Mouse (Mus musculus) myocyte (in vitro differentiated cells): ENCODE data around the gene Plxna4. TPM values are rescaled to one million over a fixed set of nuclear protein-coding genes. Genes with fewer than 3 reads are reported as not detected.

Source experiments
- H3K27me3 ChIP-seq: one replicate; pipeline ENCODE4 v1.6.1; 2011; ENCODE audit not compliant: control insufficient read depth, insufficient read depth, insufficient read length
- H3K36me3 ChIP-seq: one replicate; pipeline ENCODE4 v1.6.1; 2011; ENCODE audit not compliant: control insufficient read depth, insufficient read depth
- H3K4me2 ChIP-seq: one replicate; pipeline ENCODE4 v1.6.1; 2011; ENCODE audit warnings: low read depth, control low read depth
- H3K4me3 ChIP-seq: one replicate; pipeline ENCODE4 v1.5.1; 2011; ENCODE audit warnings: mild to moderate bottlenecking, control low read depth, moderate library complexity
- H3K79me2 ChIP-seq: one replicate; pipeline ENCODE4 v1.6.1; 2011; ENCODE audit not compliant: control insufficient read depth, insufficient read depth
- H3ac ChIP-seq: one replicate; pipeline ENCODE4 v1.6.1; 2011; ENCODE audit not compliant: control insufficient read depth, insufficient read length
- CEBPB ChIP-seq: IDR thresholded peaks from 2 replicates; pipeline ENCODE4 v1.6.1; 2011; ENCODE audit warnings: mild to moderate bottlenecking, moderate library complexity; ENCODE audit not compliant: poor library complexity, insufficient read depth, severe bottlenecking
- E2F4 ChIP-seq: IDR thresholded peaks from one replicate; pipeline ENCODE4 v1.6.1; 2011; ENCODE audit warnings: mild to moderate bottlenecking, control low read depth, moderate library complexity; ENCODE audit not compliant: insufficient read depth
- MAX ChIP-seq: IDR thresholded peaks from one replicate; pipeline ENCODE4 v1.6.1; 2011; ENCODE audit warnings: low read depth, mild to moderate bottlenecking, control low read depth
- MYOD1 ChIP-seq, 3 experiments: IDR thresholded peaks; one replicate each; pipeline ENCODE4 v1.6.1; 2011; ENCODE audit warnings: control low read depth in 2 of 3, low read depth in 2 of 3, mild to moderate bottlenecking in 2 of 3, moderate library complexity in 1 of 3; ENCODE audit not compliant: insufficient read length in 2 of 3, control insufficient read depth in 1 of 3
- MYOG ChIP-seq, 3 experiments: IDR thresholded peaks; one replicate each; pipeline ENCODE4 v1.6.1; 2011; ENCODE audit warnings: control low read depth in 2 of 3, low read depth in 2 of 3, mild to moderate bottlenecking in 2 of 3; ENCODE audit not compliant: insufficient read length in 2 of 3, control insufficient read depth in 1 of 3, insufficient read depth in 1 of 3
- POLR2A ChIP-seq: IDR thresholded peaks from one replicate; pipeline ENCODE4 v1.6.1; 2011; ENCODE audit warnings: low read depth, mild to moderate bottlenecking, control low read depth, moderate library complexity; ENCODE audit not compliant: insufficient read length
- POLR2AphosphoS2 ChIP-seq: IDR thresholded peaks from one replicate; pipeline ENCODE4 v1.6.1; 2011; ENCODE audit warnings: low read depth, control low read depth; ENCODE audit not compliant: insufficient read length
- REST ChIP-seq: IDR thresholded peaks from one replicate; pipeline ENCODE4 v1.6.1; 2011; ENCODE audit warnings: mild to moderate bottlenecking, control low read depth, moderate library complexity; ENCODE audit not compliant: insufficient read depth, insufficient read length
- SRF ChIP-seq: IDR thresholded peaks from one replicate; pipeline ENCODE4 v1.6.1; 2011; ENCODE audit warnings: low read depth; ENCODE audit not compliant: control insufficient read depth, insufficient read length
- TCF12 ChIP-seq: IDR thresholded peaks from one replicate; pipeline ENCODE4 v1.6.1; 2011; ENCODE audit warnings: mild to moderate bottlenecking, control low read depth; ENCODE audit not compliant: poor library complexity, insufficient read depth, severe bottlenecking
- TCF3 ChIP-seq: IDR thresholded peaks from one replicate; pipeline ENCODE4 v1.6.1; 2011; ENCODE audit warnings: low read depth, control low read depth; ENCODE audit not compliant: insufficient read length
- USF1 ChIP-seq: IDR thresholded peaks from one replicate; pipeline ENCODE4 v1.6.1; 2011; ENCODE audit warnings: low read depth, mild to moderate bottlenecking, control low read depth, moderate library complexity
- polyA plus RNA-seq: library from polyadenylated mRNA; unstranded; fragments of >200 nt; fragmentation: generic; extraction: Trizol; gene quantifications from one replicate; pipeline ENCODE4 v1.2.1, GENCODE M21; 2012; ENCODE audit warnings: missing spikeins

Gene Plxna4
- polyA plus RNA-seq, 1 experiment, result 0.70 TPM

DNA sequence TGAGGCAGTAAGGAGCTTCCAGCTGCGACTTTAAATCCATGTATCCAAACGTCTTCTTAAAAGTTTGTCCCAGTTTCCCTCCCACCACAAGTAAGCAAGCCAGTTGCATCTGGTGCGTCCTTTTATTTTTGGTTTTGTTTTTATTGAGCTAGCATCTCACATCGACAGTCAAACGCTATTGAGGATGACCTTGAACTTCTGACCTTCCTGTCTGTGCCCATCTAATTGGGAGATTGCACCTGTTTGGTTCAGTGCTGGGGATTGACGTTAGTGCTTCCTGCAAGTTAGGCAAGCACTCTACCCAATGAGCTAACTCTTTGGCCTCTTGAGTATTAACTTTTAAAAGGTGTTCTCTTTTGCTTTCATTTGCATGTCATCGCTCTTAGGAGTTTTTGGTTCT, 379.0 kb downstream of the Plxna4 start:
- Histone ChIP-seq H3K79me2 (no peaks in the 10 kb centered on the region), H3K4me3 (no peak overlapping the region), H3K27me3 (no peaks in the 10 kb centered on the region), H3K36me3 (no peaks in the 10 kb centered on the region), H3K4me2 (no peak overlapping the region), H3ac (no peak overlapping the region)
- no peak for TF ChIP-seq POLR2AphosphoS2
- TF ChIP-seq MYOG (IDR thresholded peaks at IDR 0.05; ENCODE audit: control insufficient read depth in 1 of 3, insufficient read depth in 1 of 3, insufficient read length in 2 of 3, low read depth in 2 of 3), result no peak
- no peak for TF ChIP-seq POLR2A
- TF ChIP-seq SRF, result no peak
- TF ChIP-seq USF1, result no peak
- TF ChIP-seq E2F4, result no peak
- no peak for TF ChIP-seq MAX
- TF ChIP-seq MYOD1 (IDR thresholded peaks at IDR 0.05; ENCODE audit: control insufficient read depth in 1 of 3, insufficient read length in 2 of 3, low read depth in 2 of 3), result no peak
- no peak for TF ChIP-seq REST
- no peak for TF ChIP-seq CEBPB
- no peak for TF ChIP-seq TCF3
- TF ChIP-seq TCF12, result no peak

DNA sequence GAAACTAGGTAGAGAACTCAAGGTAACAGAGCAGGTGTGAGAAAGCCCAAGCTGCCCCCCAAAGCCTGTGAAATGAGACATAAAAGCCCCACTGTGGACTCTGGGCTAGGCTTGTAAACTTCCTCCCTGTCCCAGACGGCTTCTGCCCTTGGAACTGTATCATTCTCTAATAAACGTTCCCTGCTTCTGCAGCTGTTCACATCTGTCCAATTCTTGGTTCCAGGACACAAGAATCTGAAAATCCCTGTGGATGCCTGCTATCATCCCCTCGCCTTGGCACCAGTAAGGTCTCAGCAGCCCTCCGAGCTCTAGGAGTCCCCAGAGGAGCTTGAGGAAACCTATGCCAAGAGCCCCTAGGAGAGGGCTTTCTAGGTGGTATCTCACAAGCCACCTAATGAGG, 383.7 kb downstream of the Plxna4 start:
- TF ChIP-seq CEBPB (no peak), TCF12 (no peak), USF1 (no peak), MYOD1 (IDR thresholded peaks at IDR 0.05; ENCODE audit: control insufficient read depth in 1 of 3, insufficient read length in 2 of 3, low read depth in 2 of 3) (no peak), TCF3 (no peak), E2F4 (no peak), MAX (no peak), POLR2A (no peak), MYOG (IDR thresholded peaks at IDR 0.05; ENCODE audit: control insufficient read depth in 1 of 3, insufficient read depth in 1 of 3, insufficient read length in 2 of 3, low read depth in 2 of 3) (no peak), REST (no peak), SRF (no peak), POLR2AphosphoS2 (no peak)
- Histone ChIP-seq H3K4me2 (no peak overlapping the region), H3K4me3 (no peak overlapping the region), H3K36me3 (no peaks in the 10 kb centered on the region), H3K79me2 (no peaks in the 10 kb centered on the region), H3ac (no peak overlapping the region), H3K27me3 (no peaks in the 10 kb centered on the region)

DNA sequence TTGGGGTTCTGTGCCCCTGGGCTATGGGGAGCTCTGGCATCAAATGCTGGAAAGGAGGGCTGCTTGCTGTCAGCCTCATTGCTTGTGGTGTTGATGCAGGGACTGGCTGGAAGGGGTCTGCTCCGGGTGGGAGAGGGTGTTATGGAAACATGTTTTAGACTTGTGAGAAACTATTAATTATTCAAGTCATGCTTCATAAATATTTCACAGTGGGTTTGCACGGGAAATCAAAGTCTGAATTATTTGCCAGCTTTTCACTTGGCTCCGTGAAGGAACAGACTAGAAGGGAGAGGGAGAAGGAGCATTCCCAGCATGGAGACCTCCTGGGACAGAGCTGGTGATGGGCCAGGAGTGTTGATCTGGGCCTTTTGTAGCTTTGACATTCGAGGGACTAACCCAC, 384.6 kb downstream of the Plxna4 start:
- no peak overlapping the region for H3K4me2 ChIP-seq
- no peak for TF ChIP-seq TCF12
- TF ChIP-seq MYOD1 (IDR thresholded peaks at IDR 0.05; ENCODE audit: control insufficient read depth in 1 of 3, insufficient read length in 2 of 3, low read depth in 2 of 3), result no peak
- no peak for TF ChIP-seq MYOG (IDR thresholded peaks at IDR 0.05; ENCODE audit: control insufficient read depth in 1 of 3, insufficient read depth in 1 of 3, insufficient read length in 2 of 3, low read depth in 2 of 3)
- no peak for TF ChIP-seq REST
- TF ChIP-seq E2F4, result no peak
- no peak for TF ChIP-seq SRF
- no peak for TF ChIP-seq POLR2AphosphoS2
- TF ChIP-seq POLR2A, result no peak
- no peak for TF ChIP-seq TCF3
- TF ChIP-seq CEBPB, result no peak
- TF ChIP-seq MAX, result no peak
- no peak for TF ChIP-seq USF1
- H3ac ChIP-seq, result no peak overlapping the region
- H3K36me3 ChIP-seq, result no peaks in the 10 kb centered on the region
- no peak overlapping the region for H3K4me3 ChIP-seq
- no peaks in the 10 kb centered on the region for H3K79me2 ChIP-seq
- H3K27me3 ChIP-seq, result no peaks in the 10 kb centered on the region

DNA sequence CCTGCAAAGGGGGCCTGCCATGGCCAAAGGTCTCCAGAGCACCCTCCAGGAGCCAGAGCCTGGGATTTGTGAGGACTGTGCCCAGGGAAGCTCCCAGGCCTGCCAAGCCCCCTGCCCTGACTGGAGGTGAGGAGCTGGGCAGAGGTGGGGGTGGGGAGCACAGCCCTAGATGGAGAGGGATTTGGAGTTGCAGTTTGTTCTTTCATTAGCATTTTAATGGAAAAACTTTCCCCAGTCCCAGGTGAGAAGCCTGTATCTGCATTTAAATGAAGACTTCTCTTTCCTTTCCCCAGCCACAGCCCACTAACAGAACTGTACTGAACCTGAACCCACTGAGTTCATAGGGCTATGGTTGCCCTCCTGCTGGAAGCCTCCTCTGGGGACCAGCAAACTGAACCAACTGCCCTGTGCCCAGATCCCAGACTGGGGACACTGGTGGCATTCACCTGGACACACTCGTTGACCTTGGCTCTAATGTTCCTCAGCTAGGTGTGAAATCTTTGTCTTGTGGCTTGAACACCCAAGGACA, 385.3 kb downstream of the Plxna4 start:
- Histone ChIP-seq H3K27me3 (no peaks in the 10 kb centered on the region), H3K79me2 (no peaks in the 10 kb centered on the region), H3K4me3 (no peak overlapping the region), H3K36me3 (no peaks in the 10 kb centered on the region), H3K4me2 (no peak overlapping the region), H3ac (no peak overlapping the region)
- no peak for TF ChIP-seq E2F4
- no peak for TF ChIP-seq POLR2A
- TF ChIP-seq SRF, result no peak
- TF ChIP-seq MYOD1 (IDR thresholded peaks at IDR 0.05; ENCODE audit: control insufficient read depth in 1 of 3, insufficient read length in 2 of 3, low read depth in 2 of 3), result no peak
- TF ChIP-seq POLR2AphosphoS2, result no peak
- TF ChIP-seq MAX, result no peak
- no peak for TF ChIP-seq USF1

DNA sequence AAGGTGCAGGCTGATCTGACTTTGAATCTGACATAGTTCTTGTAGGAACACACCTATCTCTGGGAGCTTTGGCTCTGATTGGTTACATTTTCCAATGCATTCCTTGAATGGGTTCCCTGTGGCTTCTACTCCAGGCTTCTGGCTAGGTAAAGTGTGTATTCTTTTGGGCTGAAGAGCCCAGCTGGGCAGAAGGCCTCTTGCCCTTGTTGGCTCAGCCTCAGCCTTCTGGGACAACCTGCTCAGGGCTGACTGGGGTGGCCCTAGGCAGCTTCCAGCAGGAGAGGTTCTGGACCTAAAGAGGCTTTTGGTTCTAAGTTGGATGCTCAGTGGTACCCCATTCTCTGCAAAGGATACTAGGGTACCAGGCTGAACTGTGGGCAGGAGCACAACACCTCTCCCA, 386.5 kb downstream of the Plxna4 start:
- H3K79me2 ChIP-seq, result no peaks in the 10 kb centered on the region
- no peaks in the 10 kb centered on the region for H3K36me3 ChIP-seq
- H3K27me3 ChIP-seq, result no peaks in the 10 kb centered on the region
- TF ChIP-seq SRF (no peak), POLR2A (no peak), POLR2AphosphoS2 (no peak), CEBPB (no peak), REST (no peak), TCF12 (no peak), USF1 (no peak), MYOG (IDR thresholded peaks at IDR 0.05; ENCODE audit: control insufficient read depth in 1 of 3, insufficient read depth in 1 of 3, insufficient read length in 2 of 3, low read depth in 2 of 3) (no peak), E2F4 (no peak)
- H3K4me3 ChIP-seq, result no peak overlapping the region
- no peak overlapping the region for H3ac ChIP-seq
- no peak overlapping the region for H3K4me2 ChIP-seq
